Mouse (Mus musculus): Measurements from ENCODE around the gene Tle1. TPM values are rescaled to one million over a fixed set of nuclear protein-coding genes. Genes with fewer than 3 reads are reported as not detected.

The Tle1 gene
- polyA plus RNA-seq, 1 experiment = 57.0 TPM

- H3K27ac ChIP-seq (ENCODE audit: insufficient read depth, low read depth, low read length) = peak overlapping the region; percentile 90
- H3K4me3 ChIP-seq (ENCODE audit: low read depth, low read length) = no peak overlapping the region
- H3K27me3 ChIP-seq (ENCODE audit: control insufficient read depth, insufficient read depth, low read length) = no peaks in the 10 kb centered on the region
- TF ChIP-seq CTCF (IDR thresholded peaks at IDR 0.05; ENCODE audit: extremely low read depth, insufficient read length, insufficient replicate concordance, low read depth, low read length) = no peak
- TF ChIP-seq POLR2A (IDR thresholded peaks at IDR 0.05; ENCODE audit: low read depth, low read length) = no peak
- peaks cover 32% of the 10 kb centered on the region for H3K36me3 ChIP-seq (ENCODE audit: control insufficient read depth, insufficient read depth, low read length)
- WGBS = 35% methylated on average over 2 of the region's 2 CpGs
- H3K4me1 ChIP-seq (ENCODE audit: control insufficient read depth, insufficient read depth, insufficient read length, low read length) = peaks cover 30% of the 10 kb centered on the region
Measured at GRCm38 (mm10) chr4:72122343-72122742, 78.4 kb downstream of the Tle1 start.

DNA sequence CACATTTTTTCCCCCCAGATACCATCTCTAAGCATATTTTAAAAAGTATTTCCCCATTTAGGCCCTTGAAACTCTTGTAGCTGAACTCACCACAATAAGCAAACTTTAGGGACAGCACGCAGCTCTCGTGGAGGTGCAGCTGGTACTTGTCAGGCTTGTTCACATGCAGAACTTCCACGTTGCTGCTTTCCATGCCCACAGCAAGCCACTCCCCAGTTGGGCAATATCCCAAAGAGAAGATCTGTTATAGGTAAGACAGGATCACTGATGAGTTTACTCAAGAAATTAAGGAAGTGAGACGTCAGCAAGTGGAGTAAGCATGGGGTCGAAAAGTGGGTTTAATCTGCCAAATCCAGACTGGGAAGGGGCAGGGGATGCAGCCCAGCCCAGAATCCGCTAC is 80.7 kb downstream of the Tle1 start:
- Histone ChIP-seq H3K27me3 (ENCODE audit: control insufficient read depth, insufficient read depth, low read length) (no peaks in the 10 kb centered on the region), H3K4me3 (ENCODE audit: low read depth, low read length) (no peak overlapping the region), H3K36me3 (ENCODE audit: control insufficient read depth, insufficient read depth, low read length) (peaks cover 40% of the 10 kb centered on the region), H3K27ac (ENCODE audit: insufficient read depth, low read depth, low read length) (no peak overlapping the region), H3K4me1 (ENCODE audit: control insufficient read depth, insufficient read depth, insufficient read length, low read length) (peaks cover 25% of the 10 kb centered on the region)
- no peak for TF ChIP-seq POLR2A (IDR thresholded peaks at IDR 0.05; ENCODE audit: low read depth, low read length)
- TF ChIP-seq CTCF (IDR thresholded peaks at IDR 0.05; ENCODE audit: extremely low read depth, insufficient read length, insufficient replicate concordance, low read depth, low read length) = no peak
- WGBS = 87% methylated on average over 6 of the region's 6 CpGs

- Histone ChIP-seq H3K36me3 (ENCODE audit: control insufficient read depth, insufficient read depth, low read length) (peaks cover 8% of the 10 kb centered on the region), H3K27me3 (ENCODE audit: control insufficient read depth, insufficient read depth, low read length) (no peaks in the 10 kb centered on the region)
- no peak for TF ChIP-seq CTCF (IDR thresholded peaks at IDR 0.05; ENCODE audit: extremely low read depth, insufficient read length, insufficient replicate concordance, low read depth, low read length)
- TF ChIP-seq POLR2A (IDR thresholded peaks at IDR 0.05; ENCODE audit: low read depth, low read length) = no peak
Measured at GRCm38 (mm10) chr4:72105702-72106101, 95.0 kb downstream of the Tle1 start.

GRCm38 (mm10) chr4:72104186-72104585 is 96.5 kb downstream of the Tle1 start:
- no peaks in the 10 kb centered on the region for H3K27me3 ChIP-seq (ENCODE audit: control insufficient read depth, insufficient read depth, low read length)
- no peak for TF ChIP-seq CTCF (IDR thresholded peaks at IDR 0.05; ENCODE audit: extremely low read depth, insufficient read length, insufficient replicate concordance, low read depth, low read length)
- TF ChIP-seq POLR2A (IDR thresholded peaks at IDR 0.05; ENCODE audit: low read depth, low read length) = no peak
- H3K4me1 ChIP-seq (ENCODE audit: control insufficient read depth, insufficient read depth, insufficient read length, low read length) = no peaks in the 10 kb centered on the region
- H3K4me3 ChIP-seq (ENCODE audit: low read depth, low read length) = no peak overlapping the region
- H3K36me3 ChIP-seq (ENCODE audit: control insufficient read depth, insufficient read depth, low read length) = peaks cover 5% of the 10 kb centered on the region
- no peak overlapping the region for H3K27ac ChIP-seq (ENCODE audit: insufficient read depth, low read depth, low read length)

More at GRCm38 (mm10) chr4:72105702-72106101, 95.0 kb downstream of the Tle1 start:
- Histone ChIP-seq H3K4me1 (ENCODE audit: control insufficient read depth, insufficient read depth, insufficient read length, low read length) (no peaks in the 10 kb centered on the region), H3K27ac (ENCODE audit: insufficient read depth, low read depth, low read length) (no peak overlapping the region), H3K4me3 (ENCODE audit: low read depth, low read length) (no peak overlapping the region)

- TF ChIP-seq CTCF (IDR thresholded peaks at IDR 0.05; ENCODE audit: extremely low read depth, insufficient read length, insufficient replicate concordance, low read depth, low read length) = no peak
- TF ChIP-seq POLR2A (IDR thresholded peaks at IDR 0.05; ENCODE audit: low read depth, low read length) = no peak
- 92% methylated on average over 4 of the region's 4 CpGs for WGBS
- H3K36me3 ChIP-seq (ENCODE audit: control insufficient read depth, insufficient read depth, low read length) = no peaks in the 10 kb centered on the region
- no peak overlapping the region for H3K27ac ChIP-seq (ENCODE audit: insufficient read depth, low read depth, low read length)
- H3K27me3 ChIP-seq (ENCODE audit: control insufficient read depth, insufficient read depth, low read length) = no peaks in the 10 kb centered on the region
- no peaks in the 10 kb centered on the region for H3K4me1 ChIP-seq (ENCODE audit: control insufficient read depth, insufficient read depth, insufficient read length, low read length)
- H3K4me3 ChIP-seq (ENCODE audit: low read depth, low read length) = no peak overlapping the region
Measured at GRCm38 (mm10) chr4:72087811-72088210, 112.9 kb downstream of the Tle1 start.

DNA sequence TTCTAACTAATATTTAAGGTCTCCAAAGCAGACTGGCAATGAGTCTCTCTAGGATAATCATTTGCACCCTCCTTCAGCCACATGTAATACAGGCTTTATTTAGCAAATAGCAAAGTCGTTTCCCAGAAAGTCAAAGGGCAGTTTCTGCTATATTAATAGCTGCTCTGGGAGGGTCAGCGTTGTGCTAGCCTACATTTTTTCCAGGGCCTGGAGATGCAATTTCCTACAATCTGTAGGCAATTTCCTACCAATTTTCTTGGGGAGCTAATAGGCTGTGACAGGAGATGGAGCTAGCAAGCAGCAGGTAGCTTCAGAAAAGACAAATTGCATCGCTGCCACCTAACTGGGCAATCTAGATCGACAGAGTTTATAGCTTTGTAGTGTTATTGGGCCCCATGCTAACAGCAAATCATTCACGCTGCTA is 131.6 kb downstream of the Tle1 start:
- no peak overlapping the region for H3K4me3 ChIP-seq (ENCODE audit: low read depth, low read length)
- no peak overlapping the region for H3K27ac ChIP-seq (ENCODE audit: insufficient read depth, low read depth, low read length)
- H3K27me3 ChIP-seq (ENCODE audit: control insufficient read depth, insufficient read depth, low read length) = no peaks in the 10 kb centered on the region
- H3K36me3 ChIP-seq (ENCODE audit: control insufficient read depth, insufficient read depth, low read length) = no peaks in the 10 kb centered on the region
- TF ChIP-seq POLR2A (IDR thresholded peaks at IDR 0.05; ENCODE audit: low read depth, low read length) (no peak), CTCF (IDR thresholded peaks at IDR 0.05; ENCODE audit: extremely low read depth, insufficient read length, insufficient replicate concordance, low read depth, low read length) (no peak)
- 21% methylated on average over 5 of the region's 5 CpGs for WGBS
- H3K4me1 ChIP-seq (ENCODE audit: control insufficient read depth, insufficient read depth, insufficient read length, low read length) = no peaks in the 10 kb centered on the region

DNA sequence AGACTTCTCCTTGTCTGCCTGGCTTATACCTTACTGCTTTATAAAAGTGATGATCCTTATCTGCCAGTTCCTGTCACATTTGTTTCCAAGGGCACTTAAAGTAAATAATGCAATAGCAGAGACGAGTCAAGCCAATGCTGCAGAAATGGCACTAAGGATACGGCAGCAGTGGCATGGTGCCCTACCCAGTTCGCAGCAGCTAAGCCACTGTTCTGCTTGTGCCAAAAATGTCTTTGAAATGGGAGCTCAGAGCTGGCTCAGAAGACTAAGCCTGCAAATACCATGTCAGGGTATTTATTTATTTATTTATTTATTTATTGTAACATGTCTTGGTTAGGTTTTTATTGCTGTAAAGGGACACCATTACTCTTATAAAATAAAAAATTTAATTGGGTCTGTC is 132.8 kb downstream of the Tle1 start:
- Histone ChIP-seq H3K4me3 (ENCODE audit: low read depth, low read length) (no peak overlapping the region), H3K36me3 (ENCODE audit: control insufficient read depth, insufficient read depth, low read length) (no peaks in the 10 kb centered on the region), H3K4me1 (ENCODE audit: control insufficient read depth, insufficient read depth, insufficient read length, low read length) (no peaks in the 10 kb centered on the region), H3K27ac (ENCODE audit: insufficient read depth, low read depth, low read length) (no peak overlapping the region), H3K27me3 (ENCODE audit: control insufficient read depth, insufficient read depth, low read length) (no peaks in the 10 kb centered on the region)
- TF ChIP-seq CTCF (IDR thresholded peaks at IDR 0.05; ENCODE audit: extremely low read depth, insufficient read length, insufficient replicate concordance, low read depth, low read length) = no peak
- no peak for TF ChIP-seq POLR2A (IDR thresholded peaks at IDR 0.05; ENCODE audit: low read depth, low read length)
- WGBS = 88% methylated on average over 3 of the region's 3 CpGs

All from small intestine, adult 2 months (tissue).